Mouse (Mus musculus) spleen, adult 10 weeks (tissue): ENCODE data around the gene Evi2b. TPM values are rescaled to one million over a fixed set of nuclear protein-coding genes. Genes with fewer than 3 reads are reported as not detected.

ENCODE experiments used
- polyA plus RNA-seq: library from polyadenylated mRNA; stranded (reverse); fragments of 350-450 nt; fragmentation: Illumina TruSeq; extraction: RNeasy Lipid Tissue Mini Kit (QIAGEN cat#74804); gene quantifications from one replicate; pipeline ENCODE4 v1.2.3, GENCODE M21; 2015; ENCODE audit warnings: low replicate concordance; ENCODE audit not compliant: insufficient read depth

Evi2b gene
- 359 TPM for polyA plus RNA-seq

DNA sequence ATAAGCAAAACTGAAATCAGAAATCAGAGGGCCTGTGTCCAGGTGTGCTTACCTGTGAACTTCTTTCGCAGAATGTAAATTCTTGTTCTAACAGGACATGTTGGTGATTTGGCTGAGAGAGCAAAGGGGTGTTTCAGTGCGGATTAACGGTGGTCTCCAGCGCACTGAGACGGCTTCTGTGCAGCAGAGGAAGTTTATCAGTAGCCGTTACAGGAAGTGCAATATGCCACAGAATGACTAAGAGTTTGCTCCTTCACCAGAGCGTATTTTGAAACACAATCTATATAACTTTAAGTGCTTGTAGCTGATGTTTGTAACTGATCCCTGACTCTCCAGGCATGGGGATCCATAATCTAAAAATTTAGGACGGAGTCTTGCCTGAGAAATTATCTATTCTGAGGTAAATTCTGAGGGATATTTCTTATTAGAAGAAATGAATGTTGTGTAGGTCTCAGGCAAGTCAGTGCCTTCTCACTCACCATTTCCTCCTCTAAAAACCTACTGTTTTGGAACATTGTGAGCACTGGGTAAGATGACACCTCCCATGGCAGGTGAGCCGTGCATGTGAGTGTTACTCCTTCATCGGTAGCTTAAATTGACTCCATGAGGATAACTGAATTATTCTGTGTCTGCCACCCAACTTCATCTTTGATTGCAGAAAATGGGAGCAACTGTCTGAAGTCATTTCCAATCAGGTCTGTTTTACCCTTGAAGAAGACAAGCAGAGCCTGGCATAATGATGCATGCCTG, at the start of gene Evi2b:
Evi2b (minus strand) TSS at position 203 of the 750 bp plus-strand sequence.

DNA sequence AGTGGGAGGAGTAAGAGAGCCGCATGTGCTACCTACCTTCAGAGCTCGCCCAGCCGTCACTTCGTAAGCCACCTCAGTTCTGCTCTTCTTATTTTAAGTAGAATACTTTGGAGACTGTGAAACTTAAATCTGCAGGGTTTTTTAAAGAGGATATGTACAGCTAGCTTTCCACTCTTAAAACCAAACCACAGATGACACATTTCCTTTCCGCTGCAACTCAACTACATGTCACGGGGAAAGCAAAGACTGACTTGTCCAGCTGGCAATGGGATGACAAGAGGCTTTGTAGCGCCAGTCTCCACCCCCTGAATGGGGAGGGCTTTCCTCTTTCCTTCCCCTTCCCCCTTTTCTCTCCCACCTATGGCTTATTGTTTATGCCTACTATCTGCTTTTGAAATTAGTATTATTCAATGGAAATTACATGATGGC, 6.8 kb upstream of the Evi2b start, which contains the start of the genes Evi2 and Evi2a:
Evi2 (minus strand) TSS at position 257 of the 429 bp plus-strand sequence.
Evi2a (minus strand) TSS at position 277 of the 429 bp plus-strand sequence.

DNA sequence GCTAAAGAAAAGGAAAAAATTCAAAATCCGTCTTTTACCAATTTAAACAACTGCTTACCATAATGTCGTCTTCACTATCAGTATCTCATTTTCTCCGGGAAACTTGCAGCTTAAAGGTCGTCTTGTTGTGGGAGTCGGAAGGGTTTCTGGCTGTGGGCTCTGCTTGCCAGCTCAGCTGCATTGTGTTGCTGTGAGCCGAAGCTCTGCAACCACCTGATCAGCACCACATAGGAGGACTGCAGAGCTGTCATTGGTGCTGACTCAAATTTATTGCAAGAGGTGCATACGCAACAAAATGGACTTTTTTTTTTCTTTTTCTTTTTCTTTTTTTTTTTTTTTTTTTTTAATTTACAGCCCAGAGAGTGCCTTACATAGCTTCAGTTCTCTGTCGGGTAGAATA, 19.7 kb downstream of the Evi2b start, which contains the start of gene Omg:
Omg (minus strand) TSS at position 240 of the 400 bp plus-strand sequence.

Other genes starting within 250 kb of the Evi2b start
- not detected for gene Gm9964, start 226.9 kb downstream of the Evi2b start, polyA plus RNA-seq
- 16.7 TPM for gene Nf1, start 184.1 kb downstream of the Evi2b start, polyA plus RNA-seq
- gene Omg, start 19.7 kb downstream of the Evi2b start, polyA plus RNA-seq: 0.30 TPM
- 21.0 TPM for gene Evi2, start 6.8 kb upstream of the Evi2b start, polyA plus RNA-seq
- gene Evi2a, start 6.8 kb upstream of the Evi2b start, polyA plus RNA-seq: 120 TPM
- gene Rab11fip4, start 67.5 kb upstream of the Evi2b start, polyA plus RNA-seq: 9.0 TPM